Mouse (Mus musculus) Muller cell, postnatal 12 days (primary cell): Measurements from ENCODE around the gene Mthfd1l.
"Not testable (repeated sequence)": the region's sequence is repeated elsewhere in the genome, so short reads cannot be mapped to it uniquely, and the experiment has no call there.

Experiments
- DNase-seq: peaks from one replicate; pipeline ENCODE4 v3.0.0-alpha.2; 2015; ENCODE audit errors: inconsistent ontology term

Gene Mthfd1l

DNA sequence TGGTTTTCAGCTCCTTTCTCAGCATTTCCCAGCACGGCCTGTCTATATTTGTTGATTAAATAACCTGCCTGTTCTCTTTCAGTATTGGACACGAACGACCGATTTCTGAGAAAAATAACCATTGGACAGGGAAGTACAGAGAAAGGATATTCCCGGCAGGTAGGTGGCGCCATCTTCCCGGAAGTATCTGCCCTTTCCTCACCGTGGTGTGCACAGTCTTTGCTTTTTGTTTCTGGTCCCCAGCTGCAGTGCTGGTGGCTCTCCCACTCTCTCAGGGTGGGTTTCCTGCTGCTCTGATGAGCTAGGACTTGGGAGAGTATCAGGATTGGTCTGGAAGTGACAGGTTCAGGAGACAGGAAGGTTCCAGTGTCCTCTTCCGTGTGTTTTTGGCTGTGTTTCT, 68.8 kb downstream of the Mthfd1l start:
- DNase-seq, result peak; percentile 58

DNA sequence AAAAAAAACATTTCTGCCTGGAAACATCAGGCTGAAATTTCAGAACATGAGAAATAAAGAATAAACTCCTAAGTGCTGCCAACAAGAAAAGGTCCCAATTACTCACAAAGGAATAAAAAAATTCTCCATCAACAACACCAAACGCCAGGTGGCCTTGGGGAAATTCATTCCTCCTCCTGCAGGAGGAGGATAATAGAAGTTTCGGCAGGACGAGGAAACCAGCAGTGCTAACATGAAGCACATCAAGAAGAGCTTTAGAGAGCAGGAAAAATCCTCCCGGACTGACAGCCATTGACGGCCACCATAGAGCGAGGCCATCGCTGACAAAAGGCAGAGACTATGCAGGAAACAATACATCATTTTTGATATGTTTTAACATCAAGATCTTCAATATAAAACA, 71.5 kb downstream of the Mthfd1l start:
- DNase-seq, result no peak

DNA sequence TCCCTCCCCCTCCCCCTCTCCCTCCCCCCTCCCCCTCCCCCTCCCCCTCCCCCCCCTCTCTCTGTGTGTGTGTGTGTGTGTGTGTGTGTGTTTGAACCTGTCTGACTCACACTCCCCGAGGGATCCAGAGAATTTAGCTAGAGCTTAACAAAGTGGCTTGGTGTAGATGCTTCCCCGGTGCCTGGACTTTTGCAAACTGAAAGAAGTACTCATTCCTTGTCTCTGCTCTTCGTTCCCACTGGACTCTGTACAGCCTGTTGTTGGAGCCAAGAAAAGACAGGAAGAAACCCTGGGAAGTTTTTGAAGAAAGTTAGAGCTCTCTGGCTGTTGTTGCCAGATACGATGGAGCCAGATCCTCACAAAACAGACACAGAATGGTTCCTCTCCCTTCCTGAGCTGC, 73.6 kb downstream of the Mthfd1l start:
- peak; percentile 36 for DNase-seq

DNA sequence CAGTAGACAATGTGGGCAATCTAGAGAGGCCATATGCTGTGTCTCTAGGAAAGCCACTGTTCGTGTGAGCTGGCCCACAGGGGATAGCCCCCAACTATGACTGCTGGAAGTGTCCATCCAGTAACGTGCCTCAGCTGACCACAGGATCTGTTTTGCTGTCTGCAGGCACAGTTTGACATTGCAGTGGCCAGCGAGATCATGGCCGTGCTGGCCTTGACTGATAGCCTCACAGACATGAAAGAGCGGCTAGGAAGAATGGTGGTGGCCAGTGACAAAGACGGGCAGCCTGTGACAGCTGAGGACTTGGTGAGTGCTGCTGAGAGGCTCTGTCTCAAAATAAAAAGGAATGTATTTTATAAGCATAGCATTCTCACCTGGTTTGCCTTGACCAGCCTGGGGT, 74.7 kb downstream of the Mthfd1l start:
- DNase-seq, result no peak

DNA sequence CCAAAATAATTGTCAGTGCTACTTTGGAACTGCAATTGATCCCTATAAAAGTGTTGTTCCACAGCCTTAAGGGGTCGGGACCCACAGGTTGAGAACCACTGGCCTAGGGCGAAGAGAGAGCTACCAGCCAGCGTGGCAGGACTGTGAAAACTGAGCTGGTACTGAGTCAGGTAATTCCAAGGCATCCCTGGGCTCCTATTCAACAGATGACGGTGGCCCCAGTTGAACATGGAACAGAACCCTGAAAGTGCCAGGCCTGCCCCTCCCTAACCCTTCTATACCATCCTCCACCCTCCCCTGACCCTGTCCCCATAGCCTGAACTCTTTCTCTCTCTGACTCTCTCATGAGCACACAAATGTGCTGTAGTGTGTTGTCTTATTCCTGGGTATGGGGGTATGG, 77.3 kb downstream of the Mthfd1l start:
- no peak for DNase-seq

DNA sequence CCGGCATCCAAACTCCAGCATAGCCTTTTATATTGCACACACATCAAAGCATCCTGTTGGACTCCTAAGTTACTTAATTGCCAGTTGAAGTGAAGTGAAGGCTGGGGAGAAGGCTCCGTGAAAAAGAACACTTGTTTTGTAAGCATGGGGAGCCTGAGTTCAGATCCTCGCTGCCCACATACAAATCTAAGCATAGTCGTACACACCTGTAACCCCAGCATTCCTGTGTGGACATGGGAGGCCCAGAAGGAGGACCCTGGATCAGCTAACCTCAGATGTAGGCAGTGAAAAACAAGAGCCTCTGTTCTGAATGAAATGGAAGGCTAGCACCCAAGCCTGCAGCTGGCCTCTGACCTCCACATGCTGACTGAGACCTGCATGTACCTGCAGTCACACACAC, 79.8 kb downstream of the Mthfd1l start:
- DNase-seq, result no peak

DNA sequence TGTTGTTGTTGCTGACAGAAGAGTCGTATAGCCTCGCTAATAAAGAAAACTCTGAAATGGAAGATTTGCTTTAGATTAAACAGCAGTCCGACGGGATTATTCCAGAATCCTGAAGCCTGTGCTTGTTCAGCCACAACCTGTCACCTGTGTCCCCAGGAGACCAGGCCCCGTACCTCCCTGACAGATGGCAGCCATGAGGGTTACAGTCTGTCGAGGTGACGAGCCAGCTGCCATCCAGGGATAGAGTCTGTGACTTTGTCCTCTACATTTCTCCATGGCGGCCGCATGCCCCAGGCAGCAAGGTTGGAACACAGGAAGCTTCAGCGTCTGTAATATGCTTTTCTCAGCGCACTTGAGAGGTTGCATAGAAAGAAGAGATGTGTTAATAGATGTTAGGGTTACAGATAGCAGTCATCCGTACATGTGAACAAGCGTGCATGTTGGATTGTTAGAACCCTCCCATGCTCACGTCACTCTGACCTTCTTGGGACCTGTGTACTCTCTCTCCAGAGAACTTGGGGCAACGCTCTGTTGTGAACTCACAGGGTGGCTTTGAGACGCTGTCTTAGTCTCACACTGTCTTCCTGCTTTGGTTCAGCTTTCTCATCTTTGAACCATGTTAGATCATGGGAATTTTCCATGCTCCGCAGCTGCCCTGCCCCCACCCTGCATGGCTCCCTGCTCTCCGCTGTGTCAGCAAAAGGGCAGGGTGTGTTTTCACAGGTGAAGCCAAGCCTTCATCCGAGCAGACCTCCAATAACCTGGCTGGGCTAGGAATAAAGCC, 80.6 kb downstream of the Mthfd1l start:
- DNase-seq, result no peak

DNA sequence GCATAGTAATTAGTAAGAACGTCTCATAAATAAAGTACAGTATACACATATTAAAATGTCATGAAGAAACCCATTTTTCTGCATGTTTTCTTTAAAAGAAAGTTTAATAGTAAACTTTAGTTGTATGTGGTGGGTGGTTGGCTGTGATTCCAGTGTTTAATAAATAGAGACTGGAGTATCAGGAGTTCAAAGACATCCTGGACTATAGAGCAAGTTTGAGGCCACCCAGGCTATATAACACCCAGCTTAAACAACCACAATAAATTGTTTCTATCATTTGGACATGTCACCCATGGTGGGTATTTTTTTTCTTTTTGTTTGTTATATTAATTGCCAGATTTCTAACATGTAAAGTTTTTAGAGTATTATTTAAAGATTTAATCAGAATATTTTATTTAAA, 81.7 kb downstream of the Mthfd1l start:
- no peak for DNase-seq

DNA sequence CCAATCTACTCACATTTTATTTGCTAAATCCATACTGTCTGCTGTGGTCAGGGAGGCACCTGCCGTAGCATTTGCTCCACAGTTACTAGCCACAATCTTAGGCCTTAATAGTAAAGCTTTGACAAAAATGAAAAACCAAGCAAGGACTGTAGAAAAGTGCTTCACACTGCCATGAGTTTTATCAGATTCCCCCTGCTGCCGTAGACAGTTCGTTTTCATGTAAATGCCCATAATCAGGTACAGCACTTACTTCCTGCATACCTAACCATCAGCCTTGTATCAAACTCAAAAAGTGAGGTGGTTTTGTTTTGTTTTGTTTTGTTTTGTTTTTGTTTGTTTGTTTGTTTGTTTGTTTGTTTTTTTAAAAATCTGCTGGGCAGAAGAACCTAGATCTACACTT, 84.5 kb downstream of the Mthfd1l start:
- no peak for DNase-seq

DNA sequence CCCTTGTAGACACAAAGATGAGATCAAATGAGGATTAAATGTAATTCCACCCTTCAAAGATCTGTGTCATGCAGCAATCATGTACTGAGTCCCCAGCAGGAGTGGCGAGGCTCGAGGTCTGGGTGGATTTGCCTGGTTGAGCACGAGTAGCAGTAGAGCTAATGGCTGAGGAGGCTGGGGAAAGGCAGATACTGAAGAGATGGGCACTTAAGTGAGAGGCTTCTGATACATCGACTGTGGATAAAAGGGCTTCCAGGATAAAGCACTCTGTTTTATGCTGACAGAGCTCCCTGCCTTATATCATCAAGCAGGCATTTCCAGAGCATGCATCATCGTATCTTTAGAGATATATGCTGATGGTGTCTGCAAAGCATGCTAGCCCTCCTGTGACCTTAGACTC, 84.9 kb downstream of the Mthfd1l start:
- no peak for DNase-seq

DNA sequence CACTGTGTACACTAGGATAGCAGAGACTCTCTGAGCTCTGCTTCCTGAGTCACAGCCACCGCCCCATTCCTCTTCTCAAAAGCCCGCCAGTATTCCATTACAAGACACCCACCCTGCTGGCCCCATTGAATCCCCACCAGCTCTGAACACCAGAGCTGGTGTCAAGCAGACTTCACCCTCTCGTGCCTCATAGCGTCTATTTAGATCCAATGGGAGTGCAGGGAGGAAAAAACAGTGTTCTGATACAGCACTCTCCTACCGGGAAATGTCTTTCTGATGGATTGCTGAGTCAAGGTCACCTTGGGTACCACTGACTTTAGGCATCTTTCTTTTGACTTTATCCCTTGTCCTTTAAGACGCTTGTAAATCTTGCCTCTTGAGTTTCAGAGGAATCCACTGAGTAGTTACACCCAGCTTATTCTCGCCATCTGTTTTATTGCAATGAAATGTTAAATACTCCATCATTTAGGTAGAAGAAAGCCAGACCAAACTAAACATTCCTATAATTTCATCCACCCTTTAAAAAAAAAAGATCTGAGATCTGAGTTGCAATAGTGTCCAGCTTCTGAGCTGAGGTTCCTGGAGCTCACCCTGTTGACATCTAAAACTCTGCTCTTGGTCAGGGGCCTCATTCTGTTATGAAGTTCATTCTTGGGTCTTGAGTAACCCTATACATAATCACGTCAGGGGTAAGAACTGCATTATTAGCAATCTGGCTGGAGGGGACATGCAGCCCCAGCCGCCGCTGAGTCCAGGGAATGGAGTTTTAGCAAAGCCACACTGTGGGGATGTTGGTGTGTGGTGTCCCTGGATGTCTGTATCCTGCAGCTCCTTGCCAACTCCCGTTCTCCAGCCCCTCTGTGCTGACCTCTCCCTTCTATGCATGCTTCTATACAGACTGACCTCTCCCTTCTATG, 88.4 kb downstream of the Mthfd1l start:
- DNase-seq, result no peak

DNA sequence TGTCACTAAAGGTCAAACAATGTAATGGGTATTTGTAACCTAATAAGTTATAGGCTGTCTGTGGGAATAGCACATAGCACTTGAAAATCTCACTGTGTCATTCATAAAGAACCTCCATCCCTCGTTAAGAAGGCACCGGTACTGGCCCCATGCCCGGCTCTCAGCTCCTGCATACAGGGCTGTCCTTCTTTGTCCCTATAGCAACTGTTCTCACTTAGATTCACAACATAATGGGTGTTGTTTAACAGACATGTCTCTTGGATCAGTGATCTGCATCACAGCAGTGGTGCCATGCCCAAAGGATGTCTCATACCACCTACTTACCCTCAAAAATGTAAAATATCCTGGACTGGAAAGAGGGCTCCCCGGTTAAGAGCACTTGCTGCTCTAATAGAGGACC, 90.6 kb downstream of the Mthfd1l start:
- peak; percentile 52 for DNase-seq

DNA sequence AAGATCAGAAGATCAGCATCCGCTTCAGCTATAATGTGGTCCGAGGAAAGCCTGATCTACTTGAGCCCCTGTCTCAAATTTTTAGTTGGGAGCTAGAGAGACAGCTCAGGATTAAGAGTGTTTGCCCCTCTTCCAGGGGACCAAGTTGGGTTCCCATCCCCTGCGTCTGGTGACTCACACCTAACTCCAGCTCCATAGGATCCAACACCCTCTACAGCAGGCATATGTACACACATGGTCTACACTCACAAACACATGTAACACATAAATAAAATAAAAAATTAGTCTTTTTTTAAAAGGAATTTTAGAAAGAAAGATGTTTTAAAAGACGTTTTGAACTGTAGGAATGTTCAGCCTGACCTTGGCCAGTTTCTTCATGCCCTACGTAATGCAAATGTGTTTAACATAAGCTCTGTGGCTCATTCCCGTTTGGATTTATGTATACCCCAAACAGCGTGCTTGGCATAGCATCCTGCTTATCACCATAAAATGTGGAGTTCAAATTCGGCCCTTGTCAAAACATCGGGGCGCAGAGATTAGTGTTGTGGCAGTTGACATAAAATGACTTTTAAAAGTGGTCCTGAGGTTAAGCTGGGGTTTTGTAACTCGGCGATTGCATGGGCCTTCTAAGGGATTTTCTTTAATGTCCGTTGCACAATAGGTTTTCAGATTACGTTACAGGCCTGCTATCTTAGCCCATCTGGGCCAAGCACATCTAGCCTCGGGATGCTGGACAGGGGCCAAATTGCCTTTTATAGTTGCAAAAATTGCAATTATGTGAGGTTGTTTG, 92.6 kb downstream of the Mthfd1l start:
- peak; percentile 30 for DNase-seq

DNA sequence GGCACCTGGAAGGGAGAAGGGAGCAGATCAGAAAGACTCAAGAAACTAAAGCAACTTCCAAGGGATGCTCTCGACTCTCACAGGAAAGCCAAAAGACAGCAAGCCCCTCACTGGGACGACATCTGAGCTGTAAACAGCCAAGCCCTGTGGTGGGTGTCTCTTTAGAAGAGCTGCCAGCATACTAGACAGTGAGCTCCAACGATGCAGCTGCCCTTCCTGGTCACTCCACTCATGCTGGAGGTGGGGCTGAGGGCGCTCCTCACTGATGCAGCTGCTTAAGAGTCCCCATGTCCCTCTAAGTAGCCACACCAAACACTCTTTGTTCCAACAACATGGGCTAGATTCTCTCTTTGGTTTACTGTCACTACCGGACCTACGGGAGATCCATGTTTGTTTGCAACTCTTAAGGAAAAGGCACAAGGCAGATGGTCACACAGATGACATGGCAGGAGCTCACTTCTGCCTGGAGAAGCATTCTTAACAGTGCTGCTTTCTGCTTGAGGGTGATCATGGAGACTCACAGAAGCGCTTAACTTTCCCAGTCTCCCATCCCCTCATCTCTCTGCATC, 96.4 kb downstream of the Mthfd1l start:
- DNase-seq, result no peak

DNA sequence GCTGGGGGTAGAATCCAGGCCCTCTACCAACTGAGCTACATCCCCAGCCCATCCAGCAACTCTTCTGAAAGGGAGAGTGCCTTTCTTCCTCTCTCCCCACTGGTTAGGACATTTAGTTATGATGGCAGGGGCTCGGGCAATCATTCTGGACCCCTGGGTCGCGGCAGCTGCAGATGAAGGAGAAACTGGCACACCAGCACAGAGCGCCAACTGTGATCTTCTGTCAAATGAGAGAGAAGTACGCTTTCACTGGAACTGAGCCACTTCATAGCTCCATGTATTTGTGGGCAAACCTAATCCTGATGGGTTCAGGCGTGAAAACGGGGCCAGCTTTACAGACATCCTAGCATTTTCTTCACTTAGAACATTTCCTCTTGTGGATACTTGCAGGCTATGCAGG, 97.1 kb downstream of the Mthfd1l start:
- no peak for DNase-seq

DNA sequence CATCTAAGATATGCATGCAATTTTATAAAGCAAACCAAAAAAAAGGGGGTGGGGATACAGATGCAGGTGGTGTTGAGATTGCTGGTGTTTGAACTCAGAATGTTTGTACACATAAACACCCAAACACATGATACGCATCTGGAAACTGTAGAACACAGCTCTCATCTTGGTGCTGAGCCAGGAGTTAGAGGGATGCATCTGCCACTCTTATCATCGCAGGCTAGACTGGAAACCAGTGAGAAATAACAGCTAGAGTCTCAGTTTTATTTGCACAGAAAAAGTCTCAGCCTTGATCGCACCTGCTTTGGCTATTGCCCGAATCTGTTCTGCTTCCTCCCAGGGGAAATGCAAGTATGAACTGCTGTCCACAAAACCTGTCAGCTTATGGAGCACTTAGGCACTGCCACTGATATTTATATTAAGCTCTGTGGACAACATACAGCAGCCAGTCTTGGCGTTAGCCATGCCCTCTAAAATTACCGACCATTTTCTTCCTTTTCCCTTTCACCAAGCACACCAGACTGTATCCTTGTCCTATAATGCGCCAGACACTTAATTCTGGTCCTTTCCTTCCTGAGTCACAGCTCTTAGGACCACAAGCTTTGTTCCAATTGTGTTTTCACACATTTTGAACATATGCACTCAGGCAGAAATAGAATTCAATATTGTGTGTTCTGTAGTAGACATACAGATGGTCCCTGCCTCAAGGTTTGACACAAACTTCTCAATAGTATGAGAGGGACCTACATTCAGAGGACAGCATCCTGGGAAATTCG, 98.3 kb downstream of the Mthfd1l start:
- no peak for DNase-seq

DNA sequence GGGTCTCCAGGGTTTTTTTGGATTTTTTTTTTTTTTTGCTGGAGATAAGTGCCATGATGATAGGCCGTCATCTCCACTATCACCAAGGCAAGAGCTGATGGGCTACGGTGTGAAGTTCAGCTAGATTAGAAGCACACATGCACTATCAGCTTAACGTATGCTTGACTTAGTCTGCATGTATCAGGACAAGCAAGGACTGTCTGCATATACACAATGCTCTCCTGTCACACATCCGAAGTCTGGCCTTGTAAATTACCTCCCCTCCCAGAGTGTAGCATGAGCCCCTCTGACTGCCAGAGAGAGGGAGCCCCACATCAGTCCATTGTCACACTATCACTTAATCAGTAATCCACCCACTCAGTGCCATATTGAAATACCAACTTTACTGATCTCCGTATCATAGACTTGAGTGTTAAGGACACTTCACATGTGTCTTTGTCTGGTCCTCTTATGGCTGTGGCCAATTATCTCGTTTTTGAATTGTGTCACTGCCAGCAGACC, 99.0 kb downstream of the Mthfd1l start:
- no peak for DNase-seq

DNA sequence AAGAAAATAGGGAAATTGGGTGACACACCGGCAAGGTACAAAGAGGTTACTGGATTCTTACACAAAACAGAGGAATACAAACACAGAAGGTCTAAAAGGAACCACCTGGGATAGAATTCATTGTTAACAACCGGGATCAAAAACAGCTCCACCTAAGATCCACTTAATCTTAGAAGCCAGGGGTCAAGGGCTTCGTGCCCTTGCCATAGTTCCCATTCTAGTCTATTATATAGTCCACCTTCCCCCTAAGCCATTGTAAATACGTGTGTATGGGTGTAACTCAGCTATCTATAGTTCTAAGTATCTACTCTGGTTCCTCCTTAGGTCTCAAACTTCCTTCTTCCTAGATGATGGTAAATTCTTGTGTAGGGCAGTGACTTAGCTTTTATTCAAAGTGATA, 99.6 kb downstream of the Mthfd1l start:
- DNase-seq, result not testable (repeated sequence)

DNA sequence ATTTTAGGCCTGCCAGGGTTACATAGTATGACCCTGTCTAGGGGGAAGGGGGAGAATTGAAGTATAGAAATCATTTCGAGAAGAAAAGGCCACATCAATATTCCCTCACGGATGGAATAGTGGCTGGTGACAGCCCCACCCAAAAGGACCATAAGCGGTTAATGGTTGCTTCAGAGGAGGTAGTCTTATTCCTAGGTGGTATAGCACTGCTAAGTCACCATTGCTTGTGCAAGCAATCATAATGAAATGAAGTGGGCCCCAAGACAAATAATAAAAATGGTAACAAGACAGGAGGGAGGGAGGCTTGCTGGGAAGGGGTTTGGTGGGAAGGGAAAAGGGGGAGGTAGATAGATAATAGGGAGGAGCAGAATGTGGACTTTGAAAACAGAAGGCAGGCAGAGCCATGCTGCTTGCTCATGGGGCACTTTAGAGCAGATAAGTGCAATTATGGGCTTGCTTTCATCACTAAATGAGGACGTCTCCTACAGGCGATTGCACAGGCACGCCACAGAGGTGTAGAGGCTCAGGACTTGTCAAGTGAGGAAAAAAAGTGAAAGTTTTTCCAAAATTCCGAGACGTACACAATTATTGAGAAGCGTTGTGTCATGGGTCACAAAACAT, 105.4 kb downstream of the Mthfd1l start:
- DNase-seq, result no peak

DNA sequence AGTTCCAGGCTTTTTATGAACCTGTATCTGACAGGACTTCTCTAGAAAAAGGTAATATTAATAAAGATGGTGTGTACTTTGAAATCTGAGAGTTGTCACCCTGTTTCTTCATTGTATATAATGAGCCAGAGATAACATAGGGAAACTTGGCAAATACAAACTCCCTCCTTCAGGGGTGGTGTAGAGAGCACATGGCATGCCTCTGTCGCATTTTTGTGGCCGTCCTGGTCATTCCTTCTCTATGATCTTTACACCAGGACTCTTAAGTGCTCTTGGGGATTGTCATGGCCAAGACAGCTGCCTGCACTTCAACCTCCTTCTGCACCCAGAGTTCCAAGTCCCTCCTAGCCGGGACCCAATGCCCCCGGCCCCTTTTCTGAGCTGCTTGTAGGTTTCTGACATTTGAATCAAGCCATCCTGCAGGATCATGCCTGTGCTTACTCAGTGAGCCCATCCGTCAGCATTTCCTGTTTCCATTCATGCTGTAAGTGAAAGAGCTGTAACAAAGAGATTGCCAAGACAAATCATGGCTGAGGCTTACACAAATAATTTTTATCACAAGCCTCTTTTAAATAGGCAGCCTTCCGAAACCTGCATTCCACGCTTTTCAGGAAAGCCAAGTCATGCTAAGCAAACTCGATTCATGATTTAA, 106.2 kb downstream of the Mthfd1l start:
- DNase-seq, result peak; percentile 33
